16 mouse cellular contexts compared by ENCODE assay signal in genomic region chr16:93333654-93334053, GRCm38 (mm10).
DNase-seq lines count a peak whose midpoint lies in the region; ATAC-seq lines count a peak whose summit lies in the region.
"Had no signal": no experiment of that assay in that cellular context is flagged by ENCODE, and none has a peak within 500 bp of the region (broad histone marks: within the 10 kb centered on the region; RNA-seq: fewer than 3 reads in every experiment).

No protein-coding gene starts in this region.

- no peak overlapping the region for H3K4me2 ChIP-seq in forebrain, embryonic 13.5 days
- H3K4me2 ChIP-seq in neural tube, embryonic 13.5 days, result no peak overlapping the region
- no peak overlapping the region for H3K4me2 ChIP-seq in neural tube, embryonic 15.5 days
- H3K4me2 ChIP-seq: liver, embryonic 11.5 days; midbrain, embryonic 11.5 days; neural tube, embryonic 12.5 days had no signal

- 52% methylated on average over 6 of the region's 6 CpGs for WGBS in forebrain, embryonic 13.5 days
- WGBS in forebrain, embryonic 10.5 days, result 81% methylated on average over 6 of the region's 6 CpGs
- 63% methylated on average over 6 of the region's 6 CpGs for WGBS in neural tube, embryonic 13.5 days
- WGBS in neural tube, embryonic 15.5 days, result 61% methylated on average over 6 of the region's 6 CpGs

- no peak overlapping the region for H3K9ac ChIP-seq in forebrain, embryonic 13.5 days
- H3K9ac ChIP-seq in neural tube, embryonic 13.5 days, result no peak overlapping the region
- H3K9ac ChIP-seq in neural tube, embryonic 15.5 days (replicated peaks), result no peak overlapping the region
- H3K9ac ChIP-seq: neural tube, embryonic 12.5 days had no signal

- no peaks in the 10 kb centered on the region for H3K9me3 ChIP-seq in forebrain, embryonic 13.5 days (replicated peaks)
- no peaks in the 10 kb centered on the region for H3K9me3 ChIP-seq in forebrain, embryonic 10.5 days
- H3K9me3 ChIP-seq in neural tube, embryonic 13.5 days, result no peaks in the 10 kb centered on the region
- H3K9me3 ChIP-seq in neural tube, embryonic 15.5 days (replicated peaks), result no peaks in the 10 kb centered on the region
- H3K9me3 ChIP-seq: neural tube, embryonic 12.5 days had no signal

- no peak for DNase-seq in forebrain, embryonic 10.5 days (ENCODE audit: extremely low spot score, low spot score)
- peak; percentile 14 for DNase-seq in brain, embryonic 18.5 days (ENCODE audit: low read depth, low spot score)
- DNase-seq in layer of hippocampus, postnatal 14 days (ENCODE audit: low spot score in 2 of 2), result peak; percentile 22 to 59
- no peak for DNase-seq in ovary, postnatal 14 days (ENCODE audit: low spot score)
- DNase-seq: adrenal gland, adult 2 months; heart, postnatal 4 days; kidney, adult 18-20 months; lung, postnatal 10 days; thymus, postnatal 14 days had no signal

- H3K4me3 ChIP-seq in forebrain, embryonic 13.5 days, result no peak overlapping the region
- H3K4me3 ChIP-seq in forebrain, embryonic 10.5 days, result no peak overlapping the region
- H3K4me3 ChIP-seq in neural tube, embryonic 13.5 days, result no peak overlapping the region
- no peak overlapping the region for H3K4me3 ChIP-seq in neural tube, embryonic 15.5 days (replicated peaks)
- H3K4me3 ChIP-seq: neural tube, embryonic 12.5 days had no signal

- peaks cover 26% of the 10 kb centered on the region for H3K4me1 ChIP-seq in forebrain, embryonic 13.5 days
- peaks cover 32% of the 10 kb centered on the region for H3K4me1 ChIP-seq in forebrain, embryonic 10.5 days
- peaks cover 7% of the 10 kb centered on the region for H3K4me1 ChIP-seq in neural tube, embryonic 13.5 days (replicated peaks)
- H3K4me1 ChIP-seq in neural tube, embryonic 15.5 days, result peaks cover 14% of the 10 kb centered on the region

- H3K27me3 ChIP-seq in forebrain, embryonic 13.5 days, result no peaks in the 10 kb centered on the region
- peaks cover 8% of the 10 kb centered on the region; the same call in 1 of the 2 replicates for H3K27me3 ChIP-seq in forebrain, embryonic 10.5 days (ENCODE audit: poor library complexity, severe bottlenecking)
- peaks cover 27% of the 10 kb centered on the region for H3K27me3 ChIP-seq in neural tube, embryonic 13.5 days
- 0 out of 2 replicates have a peak, but pooled peaks cover 5% of the 10 kb centered on the region for H3K27me3 ChIP-seq in neural tube, embryonic 15.5 days (replicated peaks)
- H3K27me3 ChIP-seq: neural tube, embryonic 12.5 days had no signal

- ATAC-seq in forebrain, embryonic 13.5 days, result peak; percentile 65; the same call in 1 of the 2 replicates
- ATAC-seq in neural tube, embryonic 13.5 days (ENCODE audit: low read depth), result peak; percentile 53
- no peak for ATAC-seq in neural tube, embryonic 15.5 days (ENCODE audit: low FRiP score)
- ATAC-seq in megakaryocyte-erythroid progenitor cell, adult 5-6 weeks (replicated peaks; ENCODE audit: low FRiP score, low TSS enrichment, poor library complexity, severe bottlenecking), result no peak

- no peak overlapping the region for H3K27ac ChIP-seq in forebrain, embryonic 13.5 days
- H3K27ac ChIP-seq in forebrain, embryonic 10.5 days, result no peak overlapping the region
- no peak overlapping the region for H3K27ac ChIP-seq in neural tube, embryonic 13.5 days (replicated peaks)
- no peak overlapping the region for H3K27ac ChIP-seq in neural tube, embryonic 15.5 days (replicated peaks)
- H3K27ac ChIP-seq: neural tube, embryonic 12.5 days had no signal

- no peaks in the 10 kb centered on the region for H3K36me3 ChIP-seq in forebrain, embryonic 13.5 days (ENCODE audit: poor library complexity, severe bottlenecking)
- H3K36me3 ChIP-seq in forebrain, embryonic 10.5 days (replicated peaks), result no peaks in the 10 kb centered on the region
- no peaks in the 10 kb centered on the region for H3K36me3 ChIP-seq in neural tube, embryonic 13.5 days
- H3K36me3 ChIP-seq in neural tube, embryonic 15.5 days, result no peaks in the 10 kb centered on the region
- H3K36me3 ChIP-seq: neural tube, embryonic 12.5 days had no signal

Comparison
In these comparisons a context has a peak if more than half of its experiments do, and no peak if none do; other contexts are left out.
1. ATAC-seq: peak in forebrain, embryonic 13.5 days (single experiment) and neural tube, embryonic 13.5 days (single experiment); none in neural tube, embryonic 15.5 days (single experiment) and megakaryocyte-erythroid progenitor cell, adult 5-6 weeks (single experiment).
2. DNase-seq: peak in brain, embryonic 18.5 days (single experiment) and layer of hippocampus, postnatal 14 days (2 of 2); none in forebrain, embryonic 10.5 days (single experiment) and ovary, postnatal 14 days (single experiment).